Mouse (Mus musculus) heart, postnatal 25 days (tissue): ENCODE measurements around the gene Magel2. TPM values are rescaled to one million over a fixed set of nuclear protein-coding genes. Genes with fewer than 3 reads are reported as not detected.

Experiments used
- DNase-seq: peaks from one replicate; pipeline ENCODE4 v3.0.0; 2022; ENCODE audit warnings: low spot score
- intact Hi-C: fragments of 180-260 bp; cut with DNase I; formaldehyde crosslinking; loops from one replicate; pipeline ENCODE4 v1.15.1; 2025
- total RNA-seq, 2 experiments: library from RNA; stranded (reverse); gene quantifications; 2 replicates each; pipeline ENCODE4 v1.2.3; 2021

The Magel2 gene
- total RNA-seq = not detected

GRCm38 (mm10) chr7:62376510-62377304 is at the start of gene Magel2:
TSS of gene Magel2 (plus strand) at chr7:62377010.
- intact Hi-C loops = no loop called here
- no peak for DNase-seq

DNA sequence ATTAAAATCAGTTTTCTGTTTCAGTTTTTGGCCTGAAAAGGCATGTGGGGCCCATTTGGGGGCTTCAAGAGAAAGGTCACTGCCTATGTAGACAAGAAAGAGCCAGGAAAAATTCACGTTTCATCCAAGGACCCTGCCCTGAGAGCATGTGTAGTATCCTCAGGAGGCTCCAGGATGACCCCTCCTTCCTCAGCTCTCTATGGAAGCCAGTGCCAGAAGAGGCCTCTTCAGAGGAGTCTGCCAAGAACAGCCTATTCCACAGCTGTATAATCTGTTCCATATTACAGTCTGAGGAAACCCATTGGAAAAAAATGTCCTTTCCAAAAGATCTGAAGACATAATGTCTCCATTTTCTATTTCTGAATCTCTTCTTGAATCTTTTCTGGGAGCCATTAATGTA is 31.4 kb upstream of the Magel2 start:
- DNase-seq = no peak
- intact Hi-C loops = no loop called here

DNA sequence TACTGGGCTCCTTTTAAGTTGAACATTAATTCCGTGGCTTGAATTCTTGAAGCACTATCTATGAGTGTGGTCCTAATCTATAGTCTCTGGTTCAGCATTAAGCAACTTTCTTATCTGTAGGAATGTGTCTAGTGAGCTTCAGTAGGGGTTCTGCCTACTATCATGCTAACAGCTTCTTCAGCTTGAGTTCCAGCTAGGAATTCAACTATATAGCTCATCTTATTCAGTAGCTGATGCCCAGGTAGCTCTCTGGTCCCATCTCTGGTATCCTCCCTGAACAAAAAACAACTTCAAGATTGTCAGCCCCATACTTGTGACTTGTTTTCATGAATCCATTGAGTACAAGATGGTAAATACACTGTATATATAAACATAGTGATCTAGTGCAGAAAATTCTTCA is 30.5 kb upstream of the Magel2 start, which contains the start of gene Ndn:
Gene Ndn, plus strand, starts transcription at position 301 of the 400 bp plus-strand sequence.
- intact Hi-C loops = no loop called here
- DNase-seq = no peak

DNA sequence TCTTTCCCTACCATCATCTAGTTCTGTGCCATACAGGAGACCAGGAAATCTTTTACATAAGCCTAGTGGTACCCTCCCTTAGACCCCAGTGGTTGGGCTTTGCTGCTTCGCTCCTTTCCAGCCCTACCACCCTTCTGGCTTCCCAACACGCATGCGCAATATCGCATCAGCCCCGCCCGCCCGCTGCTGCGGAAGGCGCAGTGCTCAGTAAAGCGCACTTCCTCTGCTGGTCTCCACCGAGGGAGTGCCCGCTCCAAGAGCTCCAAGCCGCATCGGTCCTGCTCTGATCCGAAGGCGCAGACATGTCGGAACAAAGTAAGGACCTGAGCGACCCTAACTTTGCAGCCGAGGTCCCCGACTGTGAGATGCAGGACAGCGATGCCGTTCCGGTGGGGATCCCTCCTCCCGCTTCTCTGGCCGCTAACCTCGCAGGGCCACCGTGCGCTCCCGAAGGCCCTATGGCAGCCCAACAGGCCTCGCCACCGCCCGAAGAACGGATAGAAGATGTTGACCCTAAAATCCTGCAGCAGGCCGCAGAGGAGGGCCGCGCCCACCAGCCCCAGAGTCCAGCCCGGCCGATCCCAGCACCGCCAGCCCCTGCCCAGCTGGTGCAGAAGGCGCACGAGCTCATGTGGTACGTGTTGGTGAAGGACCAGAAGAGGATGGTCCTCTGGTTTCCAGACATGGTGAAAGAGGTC is 28.6 kb upstream of the Magel2 start:
- DNase-seq = peak; percentile 58
- intact Hi-C loops = no loop called here

- DNase-seq = no peak
- intact Hi-C loops = no loop called here
Measured at GRCm38 (mm10) chr7:62348804-62349190, 28.0 kb upstream of the Magel2 start.

- intact Hi-C loops = no loop called here
- DNase-seq = no peak
Measured at GRCm38 (mm10) chr7:62351266-62351665, 25.5 kb upstream of the Magel2 start.

DNA sequence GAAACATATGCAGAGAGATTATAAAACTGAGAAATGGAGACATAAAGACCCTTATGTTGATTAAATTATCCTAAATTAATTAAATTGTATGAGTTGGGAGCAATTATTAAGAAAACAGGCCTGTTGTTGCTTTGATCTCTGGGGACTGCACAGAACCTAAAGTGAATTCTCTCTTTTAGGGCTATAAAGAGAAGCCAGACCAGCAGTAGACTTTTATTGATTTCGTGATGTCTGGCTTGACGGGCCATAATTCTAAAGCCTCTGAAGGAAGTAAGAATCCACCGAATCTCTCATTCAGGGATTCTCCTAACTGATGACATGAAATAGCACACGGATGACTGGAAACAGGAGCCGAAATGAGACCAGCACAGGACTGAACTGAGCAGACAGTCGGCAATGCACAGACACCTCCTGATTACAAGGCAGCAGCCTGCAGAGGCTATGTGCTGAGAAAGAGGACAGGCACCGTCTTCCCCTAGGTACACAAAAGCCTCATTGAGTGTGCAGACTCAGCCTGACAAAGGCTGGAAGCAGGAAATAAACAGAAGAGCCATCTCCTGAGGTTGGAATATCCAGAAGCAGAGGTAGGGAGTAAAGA is 11.7 kb upstream of the Magel2 start:
- intact Hi-C loops = no loop called here
- DNase-seq = no peak

GRCm38 (mm10) chr7:62366730-62367129 is 10.1 kb upstream of the Magel2 start:
- DNase-seq = no peak
- intact Hi-C loops = no loop called here

DNA sequence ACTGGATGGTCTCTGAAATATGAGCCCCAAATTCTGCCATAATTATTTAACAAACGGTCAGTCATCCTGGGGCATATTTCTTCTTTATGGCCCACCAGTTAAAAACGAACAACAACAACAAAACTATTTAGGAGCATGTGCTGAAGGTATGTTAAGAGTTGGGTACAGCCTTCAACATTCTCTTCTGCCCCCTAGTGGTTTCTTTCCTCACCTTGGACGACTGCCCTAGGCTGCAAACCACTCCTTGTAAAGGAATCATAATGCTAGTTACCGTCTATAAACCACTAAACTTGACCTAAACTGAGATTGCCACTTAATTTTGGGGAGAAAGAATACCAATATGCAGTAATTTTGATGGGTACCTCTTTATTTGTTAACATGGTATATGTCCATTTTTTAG is 1.2 kb upstream of the Magel2 start:
- intact Hi-C loops = no loop called here
- DNase-seq = no peak

DNA sequence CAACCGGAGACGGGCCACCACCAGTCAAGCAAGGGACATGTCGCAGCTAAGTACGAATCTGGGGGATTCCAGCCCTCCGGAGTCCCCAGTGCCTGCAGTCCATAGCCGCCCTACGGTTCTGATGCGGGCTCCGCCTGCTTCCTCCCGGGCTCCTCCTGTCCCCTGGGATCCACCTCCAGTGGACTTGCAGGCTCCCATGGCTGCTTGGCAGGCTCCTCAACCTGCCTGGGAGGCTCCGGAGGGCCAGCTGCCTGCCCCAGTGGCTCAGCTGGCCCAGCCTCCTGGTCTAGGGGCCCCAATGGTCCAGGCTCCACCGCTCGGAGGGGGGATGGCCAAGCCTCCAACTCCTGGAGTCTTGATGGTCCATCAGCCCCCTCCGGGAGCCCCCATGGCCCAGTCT is 503 bp downstream of the Magel2 start:
- no peak for DNase-seq
- intact Hi-C loops = no loop called here

- intact Hi-C loops = no loop called here
- no peak for DNase-seq
Measured at GRCm38 (mm10) chr7:62378529-62378928, 1.7 kb downstream of the Magel2 start.

GRCm38 (mm10) chr7:62382391-62382790 is 5.6 kb downstream of the Magel2 start:
- DNase-seq = no peak
- intact Hi-C loops = loop anchor here (5.0 kb wide), 1 partner anchor 155 kb away; no protein-coding TSS in a partner anchor

DNA sequence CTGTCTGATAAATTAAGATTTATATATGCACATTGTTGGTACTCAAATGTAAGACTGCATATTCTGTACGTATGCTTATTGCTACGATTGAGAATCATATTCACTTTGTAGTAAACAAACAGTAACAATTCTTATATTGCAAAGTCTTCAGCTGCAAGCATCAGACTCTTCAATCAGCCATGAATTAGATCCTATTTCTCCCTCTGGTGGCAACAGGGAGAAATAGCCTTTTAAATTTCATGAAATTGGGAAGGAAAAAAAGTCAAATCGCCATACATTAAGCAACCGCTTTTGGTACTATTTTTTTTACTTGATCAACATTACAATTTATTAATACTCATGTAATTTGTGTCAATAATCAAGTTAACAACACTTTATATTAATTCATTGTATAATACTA is 11.5 kb downstream of the Magel2 start:
- DNase-seq = no peak
- intact Hi-C loops = no loop called here

DNA sequence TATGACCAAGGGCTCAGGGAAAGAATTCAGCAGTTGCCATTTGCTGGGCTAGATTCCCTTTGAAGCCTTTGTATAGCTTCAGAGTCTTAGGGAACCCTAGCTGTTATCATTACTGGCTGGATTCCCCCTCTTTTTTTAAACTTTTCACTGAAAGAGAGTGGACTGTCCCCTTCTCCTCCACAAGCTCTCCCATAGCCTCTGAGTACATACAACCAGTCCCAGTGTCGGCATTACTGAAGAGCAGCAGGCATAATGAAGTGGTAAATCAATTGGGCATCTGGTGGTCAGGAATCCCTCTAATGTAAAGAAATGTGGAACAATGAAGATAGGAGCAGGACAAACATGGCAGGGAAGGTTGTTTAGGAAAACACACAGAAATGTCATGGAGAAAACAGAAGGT is 15.4 kb downstream of the Magel2 start:
- intact Hi-C loops = no loop called here
- DNase-seq = no peak

- intact Hi-C loops = no loop called here
Measured at GRCm38 (mm10) chr7:62406573-62407050, 29.8 kb downstream of the Magel2 start.

GRCm38 (mm10) chr7:62407803-62408202 is 31.0 kb downstream of the Magel2 start:
- intact Hi-C loops = no loop called here
- no peak for DNase-seq

More at GRCm38 (mm10) chr7:62406573-62407050, 29.8 kb downstream of the Magel2 start:
- DNase-seq = no peak

DNA sequence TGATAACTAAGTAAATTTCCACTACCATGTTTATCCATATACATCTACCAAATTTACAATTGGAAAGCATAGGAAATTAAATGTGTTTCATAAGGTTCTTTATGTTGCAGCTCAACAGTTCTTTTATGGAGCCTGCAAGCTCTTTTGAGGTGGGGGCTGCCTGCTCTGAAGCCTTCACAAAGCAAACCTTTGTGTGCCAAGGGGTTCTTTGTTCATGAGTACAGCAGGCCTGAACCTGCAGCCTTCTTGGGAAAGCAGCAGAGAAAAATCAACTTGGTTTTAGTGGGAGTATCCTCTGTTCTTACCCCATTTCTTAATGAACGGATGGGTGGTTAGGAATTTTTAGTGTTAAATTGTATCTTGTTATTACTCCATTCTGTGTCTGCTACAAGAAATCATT is 38.4 kb downstream of the Magel2 start:
- intact Hi-C loops = no loop called here
- DNase-seq = no peak

DNA sequence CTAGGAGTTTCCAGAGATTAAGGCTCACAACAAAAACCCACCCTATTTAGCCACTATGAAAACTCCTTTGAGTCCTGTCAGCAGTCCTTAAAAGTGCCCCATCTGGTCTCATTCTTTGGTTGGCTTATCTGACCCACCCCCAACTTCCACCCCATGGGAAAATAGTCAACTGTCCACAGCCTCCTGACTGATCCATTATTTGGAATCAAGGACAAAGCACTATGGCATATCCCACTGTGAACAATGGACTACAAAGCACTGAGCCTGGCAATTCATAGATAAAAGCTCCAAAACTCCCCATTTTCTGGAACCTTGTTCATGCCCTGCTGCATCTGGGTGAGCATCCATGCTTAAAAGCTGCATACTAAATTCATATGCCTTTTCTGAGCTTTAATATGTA is 39.4 kb downstream of the Magel2 start:
- no peak for DNase-seq

DNA sequence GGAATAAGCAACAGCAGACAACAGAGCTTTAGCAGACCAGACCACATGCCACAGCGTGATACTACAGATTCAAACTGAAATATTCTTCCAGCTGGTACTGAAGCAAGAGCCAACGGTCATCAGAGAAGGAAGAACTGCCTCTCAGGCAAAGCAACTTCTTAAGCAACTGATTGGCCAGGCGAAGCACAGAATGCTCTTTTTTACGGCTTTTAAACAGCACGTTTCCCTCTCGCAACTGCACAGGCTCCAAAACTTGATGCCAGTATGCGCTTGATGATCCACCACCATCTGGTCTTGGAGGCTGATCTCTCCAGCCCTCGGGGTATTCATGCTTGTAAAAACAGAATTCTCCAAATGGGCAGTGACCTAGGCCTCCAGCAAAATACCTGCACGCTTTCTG is 41.5 kb downstream of the Magel2 start:
- intact Hi-C loops = no loop called here
- DNase-seq = no peak

More for the DNA sequence above, 39.4 kb downstream of the Magel2 start:
- intact Hi-C loops = no loop called here

- no peak for DNase-seq
- intact Hi-C loops = no loop called here
Measured at GRCm38 (mm10) chr7:62419105-62419492, 42.3 kb downstream of the Magel2 start.
